Mouse (Mus musculus): ENCODE results near the gene Cemip. TPM values are rescaled to one million over a fixed set of nuclear protein-coding genes. Genes with fewer than 3 reads are reported as not detected.

The Cemip gene
- 0.01 TPM in 2 replicates for polyA plus RNA-seq (2012; rRNA removed)

DNA sequence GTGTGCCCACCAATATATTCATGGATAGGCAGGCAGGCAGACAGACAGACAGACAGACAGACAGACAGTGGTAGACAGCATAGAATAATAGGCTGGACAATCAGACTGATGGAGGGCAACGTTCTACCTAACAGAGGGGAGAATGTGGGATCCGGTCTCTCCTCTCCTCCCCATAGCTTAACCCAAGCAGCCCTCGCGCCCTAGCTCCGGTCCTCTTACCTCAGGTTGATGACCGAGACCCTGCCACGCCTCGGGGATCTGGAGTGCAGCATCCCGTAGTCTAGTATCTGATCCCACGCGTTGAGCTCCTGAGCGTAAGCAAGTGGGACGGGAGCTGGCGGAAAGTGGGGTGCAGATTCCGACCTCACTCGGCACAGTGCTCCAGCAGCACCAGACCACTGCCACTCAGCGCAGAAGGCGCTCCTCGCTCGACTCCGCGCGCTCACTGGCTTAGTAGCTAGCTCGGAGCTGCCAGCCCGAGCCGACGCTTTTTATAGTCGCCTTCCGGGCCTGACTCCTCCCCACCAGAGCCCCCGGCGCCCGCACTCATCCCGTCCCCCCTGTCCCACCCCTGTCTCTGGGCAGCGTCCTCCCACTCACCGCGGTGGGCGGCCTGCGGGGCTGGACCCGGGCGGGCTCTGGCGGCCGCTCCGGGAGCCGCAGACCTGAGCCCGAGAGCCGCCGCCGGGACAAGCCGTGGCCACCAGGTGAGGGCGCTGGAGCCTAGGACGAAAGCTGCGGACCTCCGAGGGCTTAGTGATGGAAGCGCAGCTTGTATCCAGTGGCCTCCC, at the start of gene Cemip:
Gene Cemip, minus strand, starts transcription at position 464 of the 791 bp plus-strand sequence.

DNA sequence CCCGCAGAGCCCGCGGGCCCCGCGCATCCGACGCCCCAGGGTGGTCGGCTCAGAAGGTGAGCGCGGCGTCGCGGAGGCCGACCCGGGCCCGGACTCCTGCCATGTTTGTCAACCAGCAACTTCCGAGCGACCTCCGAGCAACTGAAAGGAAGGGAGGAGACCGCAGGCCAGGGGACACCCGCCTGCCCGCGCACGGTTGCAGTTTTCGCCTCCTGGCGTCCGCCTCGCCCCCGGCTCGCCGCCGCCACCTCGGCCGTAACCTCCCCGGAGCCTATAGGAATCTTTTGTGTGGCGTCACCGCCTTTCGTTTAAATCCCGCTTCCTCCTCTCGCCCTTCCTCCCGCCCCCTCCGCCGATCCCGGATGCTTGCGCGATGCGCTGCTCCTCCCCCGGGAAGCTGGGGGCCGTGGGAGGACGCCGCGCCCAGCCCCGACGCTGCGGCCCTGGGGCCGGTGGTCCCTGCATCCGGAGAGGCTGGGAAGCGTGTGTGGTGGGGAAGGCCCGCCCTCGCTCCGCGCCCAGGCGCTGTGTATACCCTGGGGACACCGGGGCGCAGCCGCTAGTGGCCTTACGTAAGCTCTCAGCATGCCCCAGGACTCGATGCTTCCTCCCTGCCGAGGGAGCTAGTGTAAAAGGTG, 202.2 kb downstream of the Cemip start, which contains the start of the genes Tlnrd1 and Mesd:
Gene Tlnrd1, minus strand, starts transcription at position 285 of the 638 bp plus-strand sequence.
Gene Mesd, plus strand, starts transcription at position 446 of the 638 bp plus-strand sequence.

Other genes with a start within 250 kb of the Cemip start
- 10.1 and 11.2 TPM in 2 replicates for gene Tlnrd1, start 202.2 kb downstream of the Cemip start, polyA plus RNA-seq (2012; rRNA removed)
- gene Mesd, start 202.0 kb downstream of the Cemip start, polyA plus RNA-seq (2012; rRNA removed), result 9.4 and 10.1 TPM in 2 replicates
- 27.3 and 29.9 TPM in 2 replicates for gene Abhd17c, start 65.4 kb upstream of the Cemip start, polyA plus RNA-seq (2012; rRNA removed)

Data from liver, embryonic 18 days (tissue).